Mouse (Mus musculus) lung, embryonic 15.5 days (tissue): ENCODE measurements around the gene Stx1b. TPM values are rescaled to one million over a fixed set of nuclear protein-coding genes. Genes with fewer than 3 reads are reported as not detected.
"Not testable (repeated sequence)": the region's sequence is repeated elsewhere in the genome, so short reads cannot be mapped to it uniquely, and the experiment has no call there.

Experiments used
- ATAC-seq: fragments of 200-750 bp; cut with Nextera tagmentation; 2 replicates; pipeline ENCODE4 v1.8.0; 2017; ENCODE audit warnings: moderate number of reproducible peaks, borderline replicate concordance; ENCODE audit not compliant: low FRiP score, low TSS enrichment; ENCODE audit errors: extremely low read depth
- H3K27ac ChIP-seq: fragments of 300-500 bp; sonication (generic); 2 replicates; pipeline ENCODE4 v1.5.1; 2015; ENCODE audit warnings: moderate library complexity, mild to moderate bottlenecking, inconsistent platforms
- H3K27me3 ChIP-seq: fragments of 300-500 bp; sonication (generic); 2 replicates; pipeline ENCODE4 v1.6.1; 2015; ENCODE audit warnings: inconsistent platforms
- H3K36me3 ChIP-seq: fragments of 300-500 bp; sonication (generic); 2 replicates; pipeline ENCODE4 v1.6.1; 2015; ENCODE audit warnings: inconsistent platforms
- H3K4me1 ChIP-seq: fragments of 300-500 bp; sonication (generic); 2 replicates; pipeline ENCODE4 v1.6.1; 2015; ENCODE audit warnings: inconsistent platforms
- H3K4me2 ChIP-seq: fragments of 300-500 bp; sonication (generic); 2 replicates; pipeline ENCODE4 v1.6.1; 2015; ENCODE audit warnings: inconsistent platforms, mild to moderate bottlenecking, moderate library complexity
- H3K4me3 ChIP-seq: fragments of 300-500 bp; sonication (generic); 2 replicates; pipeline ENCODE4 v1.5.1; 2015; ENCODE audit warnings: mild to moderate bottlenecking, inconsistent platforms
- H3K9ac ChIP-seq: fragments of 300-500 bp; sonication (generic); 2 replicates; pipeline ENCODE4 v1.6.1; 2015; ENCODE audit warnings: inconsistent platforms
- H3K9me3 ChIP-seq: fragments of 300-500 bp; sonication (generic); 2 replicates; pipeline ENCODE4 v1.6.1; 2016; ENCODE audit warnings: inconsistent platforms
- WGBS: fragments of 180-500 bp; shearing (Covaris S2); methylation state at CpG from one replicate; pipeline ENCODE4 v1.1.7; 2015; 5-methylcytosine and 5-hydroxymethylcytosine counted together
- polyA plus RNA-seq: library from polyadenylated mRNA; unstranded; fragments of >200 nt; fragmentation: Nextera tagmentation; extraction: Ambion mirVana; gene quantifications from 2 replicates; pipeline ENCODE4 v1.2.1, GENCODE M21; 2015

Stx1b gene
- polyA plus RNA-seq, 1 experiment from 2014 or later: 1.3 TPM

GRCm38 (mm10) chr7:127840886-127841285 lies 16.5 kb upstream of the Stx1b start:
- Histone ChIP-seq H3K4me1 (peaks cover 15% of the 10 kb centered on the region), H3K36me3 (peaks cover 16% of the 10 kb centered on the region), H3K9me3 (no peaks in the 10 kb centered on the region), H3K27ac (peak overlapping the region; percentile 92), H3K27me3 (no peaks in the 10 kb centered on the region), H3K4me3 (peak overlapping the region; percentile 82), H3K9ac (peak overlapping the region; percentile 76), H3K4me2 (peak overlapping the region; percentile 82)
- no peak for ATAC-seq
- WGBS: 2% methylated on average over 15 of the region's 15 CpGs

- H3K36me3 ChIP-seq: peaks cover 16% of the 10 kb centered on the region
- H3K4me1 ChIP-seq: peaks cover 15% of the 10 kb centered on the region
- H3K27ac ChIP-seq, ATAC-seq, H3K27me3 ChIP-seq, H3K9me3 ChIP-seq, H3K4me3 ChIP-seq, H3K9ac ChIP-seq: not testable (repeated sequence)
- 65% methylated on average over 2 of the region's 2 CpGs for WGBS
- peak overlapping the region; percentile 82; the same call in 1 of the 2 replicates for H3K4me2 ChIP-seq
Measured at GRCm38 (mm10) chr7:127840031-127840430, 15.7 kb upstream of the Stx1b start.

GRCm38 (mm10) chr7:127837878-127838277 lies 13.5 kb upstream of the Stx1b start:
- H3K4me1 ChIP-seq: peaks cover 13% of the 10 kb centered on the region
- not testable (repeated sequence) for H3K27ac ChIP-seq, H3K4me3 ChIP-seq, H3K36me3 ChIP-seq, H3K9ac ChIP-seq, H3K27me3 ChIP-seq, H3K9me3 ChIP-seq, H3K4me2 ChIP-seq, ATAC-seq
- WGBS: 80% methylated on average over 4 of the region's 4 CpGs

DNA sequence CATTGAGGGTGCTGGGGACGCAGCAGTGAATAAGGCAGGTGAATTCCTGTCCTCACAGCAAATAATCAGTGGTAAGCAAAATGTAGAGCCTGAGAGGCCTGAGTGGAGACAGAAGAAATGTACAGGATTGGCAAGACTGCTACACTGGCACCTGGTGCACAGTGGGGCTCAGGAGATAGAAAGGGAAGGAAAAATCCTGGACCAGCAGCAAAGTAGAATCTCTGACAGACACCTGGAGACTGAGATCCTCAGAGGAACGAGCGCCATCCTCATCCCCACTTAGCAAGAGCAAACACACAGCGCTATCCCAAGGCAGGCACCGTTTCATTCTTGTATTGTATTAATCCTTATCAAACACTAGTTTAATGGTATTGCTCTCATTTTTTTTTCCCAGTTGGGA lies 13.1 kb upstream of the Stx1b start:
- Histone ChIP-seq H3K4me2 (no peak overlapping the region), H3K9ac (no peak overlapping the region), H3K27ac (no peak overlapping the region), H3K4me3 (no peak overlapping the region), H3K27me3 (no peaks in the 10 kb centered on the region), H3K9me3 (no peaks in the 10 kb centered on the region), H3K36me3 (no peaks in the 10 kb centered on the region), H3K4me1 (peaks cover 9% of the 10 kb centered on the region)
- WGBS: 90% methylated on average over 5 of the region's 5 CpGs
- no peak for ATAC-seq

DNA sequence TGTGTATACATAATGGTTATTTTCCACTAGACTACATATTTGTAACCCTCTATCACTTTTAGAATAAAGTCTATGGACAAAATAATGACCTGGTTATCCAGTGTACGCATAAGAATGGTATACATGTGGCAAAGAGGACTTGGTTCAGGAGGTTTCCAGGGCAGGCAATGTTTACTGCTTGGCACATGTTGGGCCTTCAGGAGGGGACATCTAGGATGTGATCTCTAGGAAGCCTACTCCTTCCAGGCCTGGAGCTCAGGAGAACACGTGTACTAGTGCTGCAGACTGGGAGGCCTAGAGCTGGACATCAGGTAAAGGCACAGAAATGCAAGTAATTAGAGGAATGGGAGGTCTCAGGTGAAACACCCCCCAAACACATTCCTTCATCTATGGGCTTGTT lies 11.2 kb upstream of the Stx1b start:
- Histone ChIP-seq H3K4me3 (no peak overlapping the region), H3K27ac (no peak overlapping the region), H3K9ac (no peak overlapping the region), H3K9me3 (no peaks in the 10 kb centered on the region), H3K4me1 (peaks cover 1% of the 10 kb centered on the region; the same call in 1 of the 2 replicates), H3K4me2 (no peak overlapping the region), H3K36me3 (no peaks in the 10 kb centered on the region), H3K27me3 (no peaks in the 10 kb centered on the region)
- no peak for ATAC-seq
- 67% methylated on average over 2 of the region's 2 CpGs for whole genome bisulfite sequencing

GRCm38 (mm10) chr7:127823236-127824171 lies 845 bp downstream of the Stx1b start:
- Histone ChIP-seq H3K9ac (no peak overlapping the region), H3K4me1 (0 out of 2 replicates have a peak, but pooled peaks cover 7% of the 10 kb centered on the region), H3K4me2 (peak overlapping the region; percentile 89), H3K27ac (no peak overlapping the region), H3K9me3 (no peaks in the 10 kb centered on the region), H3K27me3 (no peaks in the 10 kb centered on the region), H3K36me3 (no peaks in the 10 kb centered on the region), H3K4me3 (peak overlapping the region; percentile 49)
- 65% methylated on average over 10 of the region's 11 CpGs for WGBS
- no peak for ATAC-seq

- ATAC-seq: no peak
- no peaks in the 10 kb centered on the region for H3K27me3 ChIP-seq
- H3K4me3 ChIP-seq: no peak overlapping the region
- H3K27ac ChIP-seq: no peak overlapping the region
- no peak overlapping the region for H3K4me2 ChIP-seq
- WGBS: 82% methylated on average over 3 of the region's 3 CpGs
- H3K9me3 ChIP-seq: no peaks in the 10 kb centered on the region
- 0 out of 2 replicates have a peak, but pooled peaks cover 7% of the 10 kb centered on the region for H3K4me1 ChIP-seq
- H3K36me3 ChIP-seq: no peaks in the 10 kb centered on the region
- H3K9ac ChIP-seq: no peak overlapping the region
Measured at GRCm38 (mm10) chr7:127822494-127822893, 1.9 kb downstream of the Stx1b start.

- Histone ChIP-seq H3K27me3 (no peaks in the 10 kb centered on the region), H3K4me1 (0 out of 2 replicates have a peak, but pooled peaks cover 7% of the 10 kb centered on the region), H3K9me3 (no peaks in the 10 kb centered on the region), H3K4me3 (no peak overlapping the region), H3K4me2 (no peak overlapping the region), H3K27ac (peak overlapping the region; percentile 56), H3K9ac (no peak overlapping the region), H3K36me3 (no peaks in the 10 kb centered on the region)
- no peak for ATAC-seq
- WGBS: 43% methylated on average over 13 of the region's 13 CpGs
Measured at GRCm38 (mm10) chr7:127820836-127821509, 3.4 kb downstream of the Stx1b start.

DNA sequence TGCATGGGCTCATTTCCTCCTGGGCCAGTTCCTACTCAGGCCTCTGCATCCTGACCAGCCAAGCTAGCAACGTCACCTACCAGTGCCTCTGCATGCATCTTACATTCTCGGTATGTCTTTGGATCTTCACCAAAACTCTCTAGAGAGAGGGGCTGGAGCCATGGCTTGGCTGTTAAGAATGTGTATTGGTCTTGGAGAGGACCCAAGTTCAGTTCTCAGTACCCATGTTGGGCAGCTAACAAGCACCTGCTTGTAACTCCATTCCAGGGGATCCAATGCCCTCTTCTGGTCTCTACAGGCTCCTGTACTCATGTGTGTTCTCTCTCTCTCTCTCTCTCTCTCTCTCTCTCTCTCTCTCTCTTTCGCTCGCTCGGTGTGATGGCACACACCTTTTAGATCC lies 6.6 kb downstream of the Stx1b start:
- no peaks in the 10 kb centered on the region for H3K36me3 ChIP-seq
- H3K4me1 ChIP-seq: 0 out of 2 replicates have a peak, but pooled peaks cover 6% of the 10 kb centered on the region
- ATAC-seq: no peak
- no peaks in the 10 kb centered on the region for H3K9me3 ChIP-seq
- no peak overlapping the region for H3K9ac ChIP-seq
- H3K27ac ChIP-seq: no peak overlapping the region
- no peaks in the 10 kb centered on the region for H3K27me3 ChIP-seq
- no peak overlapping the region for H3K4me2 ChIP-seq
- H3K4me3 ChIP-seq: no peak overlapping the region
- WGBS: 78% methylated on average over 5 of the region's 5 CpGs

GRCm38 (mm10) chr7:127817053-127817452 lies 7.3 kb downstream of the Stx1b start:
- H3K9me3 ChIP-seq: no peaks in the 10 kb centered on the region
- no peaks in the 10 kb centered on the region for H3K36me3 ChIP-seq
- 0 out of 2 replicates have a peak, but pooled peaks cover 6% of the 10 kb centered on the region for H3K4me1 ChIP-seq
- no peak overlapping the region for H3K9ac ChIP-seq
- H3K4me3 ChIP-seq: no peak overlapping the region
- 65% methylated on average over 7 of the region's 7 CpGs for WGBS
- ATAC-seq: no peak
- no peaks in the 10 kb centered on the region for H3K27me3 ChIP-seq
- H3K4me2 ChIP-seq: no peak overlapping the region
- no peak overlapping the region for H3K27ac ChIP-seq

- no peak overlapping the region; the same call in 1 of the 2 replicates for H3K27ac ChIP-seq
- H3K4me2 ChIP-seq: no peak overlapping the region
- peak; percentile 38; the same call in 1 of the 2 replicates for ATAC-seq
- H3K27me3 ChIP-seq: no peaks in the 10 kb centered on the region
- H3K4me1 ChIP-seq: 0 out of 2 replicates have a peak, but pooled peaks cover 6% of the 10 kb centered on the region
- no peaks in the 10 kb centered on the region for H3K36me3 ChIP-seq
- H3K9ac ChIP-seq: no peak overlapping the region
- WGBS: 57% methylated on average over 15 of the region's 15 CpGs
- H3K4me3 ChIP-seq: no peak overlapping the region
- no peaks in the 10 kb centered on the region for H3K9me3 ChIP-seq
Measured at GRCm38 (mm10) chr7:127815954-127816821, 8.2 kb downstream of the Stx1b start.
